Mouse (Mus musculus) heart, embryonic 10.5 days (tissue): ENCODE data around the gene Ptpn1. TPM values are rescaled to one million over a fixed set of nuclear protein-coding genes. Genes with fewer than 3 reads are reported as not detected.

ENCODE experiments used
- DNase-seq: peaks from one replicate; pipeline ENCODE4 v3.0.0-alpha.2; 2017; ENCODE audit warnings: low spot score
- H3K27ac ChIP-seq: fragments of 300-500 bp; sonication (generic); 2 replicates; pipeline ENCODE4 v1.5.1; 2016; ENCODE audit warnings: mild to moderate bottlenecking
- H3K27me3 ChIP-seq: fragments of 300-500 bp; sonication (generic); 2 replicates; pipeline ENCODE4 v1.6.1; 2016; ENCODE audit warnings: mild to moderate bottlenecking; ENCODE audit not compliant: poor library complexity, insufficient read depth, severe bottlenecking
- H3K36me3 ChIP-seq: fragments of 300-500 bp; sonication (generic); 2 replicates; pipeline ENCODE4 v1.6.1; 2016; ENCODE audit warnings: mild to moderate bottlenecking, moderate library complexity
- H3K4me1 ChIP-seq: fragments of 300-500 bp; sonication (generic); 2 replicates; pipeline ENCODE4 v1.6.1; 2016; ENCODE audit warnings: mild to moderate bottlenecking
- H3K4me3 ChIP-seq: fragments of 300-500 bp; sonication (generic); 2 replicates; pipeline ENCODE4 v1.5.1; 2016; ENCODE audit warnings: mild to moderate bottlenecking, moderate library complexity
- H3K9me3 ChIP-seq: fragments of 300-500 bp; sonication (generic); 2 replicates; pipeline ENCODE4 v1.6.1; 2016; ENCODE audit warnings: mild to moderate bottlenecking, moderate library complexity
- WGBS: fragments of 180-500 bp; shearing (Covaris S2); methylation state at CpG from one replicate; pipeline ENCODE4 v1.1.7; 2016; 5-methylcytosine and 5-hydroxymethylcytosine counted together
- polyA plus RNA-seq: library from polyadenylated mRNA; unstranded; fragments of >200 nt; fragmentation: Nextera tagmentation; extraction: Ambion mirVana; gene quantifications from 2 replicates; pipeline ENCODE4 v1.2.1, GENCODE M21; 2016

The Ptpn1 gene
- polyA plus RNA-seq, 1 experiment from 2014 or later, result 58.3 TPM

- 50% methylated on average over 6 of the region's 6 CpGs for WGBS
- Histone ChIP-seq H3K36me3 (no peaks in the 10 kb centered on the region), H3K4me1 (peaks cover 87% of the 10 kb centered on the region), H3K27ac (peak overlapping the region; percentile 42; the same call in 1 of the 2 replicates), H3K9me3 (no peaks in the 10 kb centered on the region), H3K27me3 (no peaks in the 10 kb centered on the region), H3K4me3 (peak overlapping the region; percentile 16; the same call in 1 of the 2 replicates)
- DNase-seq, result no peak
These were observed 9.9 kb downstream of the Ptpn1 start for GRCm38 (mm10) chr2:167941745-167942176.

- DNase-seq, result no peak
- no peaks in the 10 kb centered on the region for H3K9me3 ChIP-seq
- peak overlapping the region; percentile 59 for H3K27ac ChIP-seq
- 45% methylated on average over 8 of the region's 8 CpGs for WGBS
- peak overlapping the region; percentile 16; the same call in 1 of the 2 replicates for H3K4me3 ChIP-seq
- peaks cover 86% of the 10 kb centered on the region for H3K4me1 ChIP-seq
- no peaks in the 10 kb centered on the region for H3K36me3 ChIP-seq
- no peaks in the 10 kb centered on the region for H3K27me3 ChIP-seq
These were observed 10.5 kb downstream of the Ptpn1 start for GRCm38 (mm10) chr2:167942199-167942925.

GRCm38 (mm10) chr2:167942926-167943633, 11.2 kb downstream of the Ptpn1 start:
- H3K36me3 ChIP-seq, result no peaks in the 10 kb centered on the region
- 65% methylated on average over 12 of the region's 12 CpGs for WGBS
- peak overlapping the region; percentile 7; the same call in 1 of the 2 replicates for H3K4me3 ChIP-seq
- no peaks in the 10 kb centered on the region for H3K9me3 ChIP-seq
- H3K4me1 ChIP-seq, result peaks cover 92% of the 10 kb centered on the region
- DNase-seq, result no peak
- no peaks in the 10 kb centered on the region for H3K27me3 ChIP-seq
- peak overlapping the region; percentile 59 for H3K27ac ChIP-seq

GRCm38 (mm10) chr2:167944193-167944592, 12.3 kb downstream of the Ptpn1 start:
- H3K4me1 ChIP-seq, result peaks cover 95% of the 10 kb centered on the region
- 91% methylated on average over 3 of the region's 3 CpGs for WGBS
- no peaks in the 10 kb centered on the region for H3K27me3 ChIP-seq
- DNase-seq, result no peak
- H3K9me3 ChIP-seq, result no peaks in the 10 kb centered on the region
- no peaks in the 10 kb centered on the region for H3K36me3 ChIP-seq
- no peak overlapping the region for H3K27ac ChIP-seq
- H3K4me3 ChIP-seq, result no peak overlapping the region

- Histone ChIP-seq H3K27me3 (no peaks in the 10 kb centered on the region), H3K27ac (no peak overlapping the region), H3K4me3 (no peak overlapping the region), H3K4me1 (peaks cover 94% of the 10 kb centered on the region), H3K9me3 (no peaks in the 10 kb centered on the region), H3K36me3 (no peaks in the 10 kb centered on the region)
- no peak for DNase-seq
- 77% methylated on average over 5 of the region's 5 CpGs for WGBS
These were observed 13.6 kb downstream of the Ptpn1 start for GRCm38 (mm10) chr2:167945451-167945850.

- Histone ChIP-seq H3K27ac (no peak overlapping the region), H3K4me3 (no peak overlapping the region), H3K9me3 (no peaks in the 10 kb centered on the region), H3K36me3 (0 out of 2 replicates have a peak, but pooled peaks cover 3% of the 10 kb centered on the region), H3K4me1 (peaks cover 87% of the 10 kb centered on the region), H3K27me3 (no peaks in the 10 kb centered on the region)
- DNase-seq, result no peak
- 55% methylated on average over 3 of the region's 3 CpGs for WGBS
These were observed 15.4 kb downstream of the Ptpn1 start for GRCm38 (mm10) chr2:167947251-167947650.

GRCm38 (mm10) chr2:167948047-167948446, 16.2 kb downstream of the Ptpn1 start:
- H3K27ac ChIP-seq, result peak overlapping the region; percentile 31; the same call in 1 of the 2 replicates
- DNase-seq, result no peak
- H3K27me3 ChIP-seq, result no peaks in the 10 kb centered on the region
- peaks cover 79% of the 10 kb centered on the region for H3K4me1 ChIP-seq
- H3K4me3 ChIP-seq, result no peak overlapping the region
- WGBS, result 81% methylated on average over 6 of the region's 6 CpGs
- 0 out of 2 replicates have a peak, but pooled peaks cover 3% of the 10 kb centered on the region for H3K36me3 ChIP-seq
- no peaks in the 10 kb centered on the region for H3K9me3 ChIP-seq

GRCm38 (mm10) chr2:167948557-167948956, 16.7 kb downstream of the Ptpn1 start:
- 0 out of 2 replicates have a peak, but pooled peaks cover 3% of the 10 kb centered on the region for H3K36me3 ChIP-seq
- 76% methylated on average over 13 of the region's 13 CpGs for WGBS
- H3K4me3 ChIP-seq, result no peak overlapping the region
- H3K4me1 ChIP-seq, result peaks cover 74% of the 10 kb centered on the region
- peak overlapping the region; percentile 31; the same call in 1 of the 2 replicates for H3K27ac ChIP-seq
- no peak for DNase-seq
- no peaks in the 10 kb centered on the region for H3K27me3 ChIP-seq
- no peaks in the 10 kb centered on the region for H3K9me3 ChIP-seq

GRCm38 (mm10) chr2:167949250-167949649, 17.4 kb downstream of the Ptpn1 start:
- peak overlapping the region; percentile 56 for H3K27ac ChIP-seq
- H3K36me3 ChIP-seq, result 0 out of 2 replicates have a peak, but pooled peaks cover 3% of the 10 kb centered on the region
- no peaks in the 10 kb centered on the region for H3K27me3 ChIP-seq
- 50% methylated on average over 6 of the region's 6 CpGs for WGBS
- H3K4me3 ChIP-seq, result no peak overlapping the region
- H3K9me3 ChIP-seq, result no peaks in the 10 kb centered on the region
- no peak for DNase-seq
- H3K4me1 ChIP-seq, result peaks cover 72% of the 10 kb centered on the region

- peak overlapping the region; percentile 56 for H3K27ac ChIP-seq
- WGBS, result 61% methylated on average over 2 of the region's 2 CpGs
These were observed 18.0 kb downstream of the Ptpn1 start for GRCm38 (mm10) chr2:167949808-167950207.

GRCm38 (mm10) chr2:167950681-167951080, 18.8 kb downstream of the Ptpn1 start:
- 86% methylated on average over 6 of the region's 6 CpGs for WGBS
- Histone ChIP-seq H3K4me3 (no peak overlapping the region), H3K4me1 (peaks cover 68% of the 10 kb centered on the region), H3K27me3 (no peaks in the 10 kb centered on the region), H3K36me3 (0 out of 2 replicates have a peak, but pooled peaks cover 3% of the 10 kb centered on the region), H3K27ac (no peak overlapping the region), H3K9me3 (no peaks in the 10 kb centered on the region)
- no peak for DNase-seq

More at GRCm38 (mm10) chr2:167949808-167950207, 18.0 kb downstream of the Ptpn1 start:
- no peak for DNase-seq
- Histone ChIP-seq H3K36me3 (0 out of 2 replicates have a peak, but pooled peaks cover 3% of the 10 kb centered on the region), H3K27me3 (no peaks in the 10 kb centered on the region), H3K9me3 (no peaks in the 10 kb centered on the region), H3K4me3 (no peak overlapping the region), H3K4me1 (peaks cover 70% of the 10 kb centered on the region)

GRCm38 (mm10) chr2:167951301-167952211, 19.7 kb downstream of the Ptpn1 start:
- no peaks in the 10 kb centered on the region for H3K9me3 ChIP-seq
- no peak for DNase-seq
- 84% methylated on average over 13 of the region's 13 CpGs for WGBS
- no peak overlapping the region for H3K4me3 ChIP-seq
- H3K27me3 ChIP-seq, result no peaks in the 10 kb centered on the region
- no peak overlapping the region for H3K27ac ChIP-seq
- peaks cover 64% of the 10 kb centered on the region for H3K4me1 ChIP-seq
- H3K36me3 ChIP-seq, result 0 out of 2 replicates have a peak, but pooled peaks cover 3% of the 10 kb centered on the region
